Mouse (Mus musculus) cerebellum, adult 2 months (tissue): ENCODE data around the gene Fkbp7.

Experiments
- CTCF ChIP-seq: fragments of 200-500 bp; IDR thresholded peaks from 2 replicates; pipeline ENCODE4 v1.5.1; 2011; ENCODE audit warnings: low read depth, mild to moderate bottlenecking, control low read depth, low read length, moderate library complexity, borderline replicate concordance; ENCODE audit not compliant: insufficient read depth
- POLR2A ChIP-seq: fragments of 200-500 bp; IDR thresholded peaks from 2 replicates; pipeline ENCODE4 v1.6.1; 2011; ENCODE audit warnings: low read length, control low read depth, borderline replicate concordance; ENCODE audit not compliant: insufficient read depth

DNA sequence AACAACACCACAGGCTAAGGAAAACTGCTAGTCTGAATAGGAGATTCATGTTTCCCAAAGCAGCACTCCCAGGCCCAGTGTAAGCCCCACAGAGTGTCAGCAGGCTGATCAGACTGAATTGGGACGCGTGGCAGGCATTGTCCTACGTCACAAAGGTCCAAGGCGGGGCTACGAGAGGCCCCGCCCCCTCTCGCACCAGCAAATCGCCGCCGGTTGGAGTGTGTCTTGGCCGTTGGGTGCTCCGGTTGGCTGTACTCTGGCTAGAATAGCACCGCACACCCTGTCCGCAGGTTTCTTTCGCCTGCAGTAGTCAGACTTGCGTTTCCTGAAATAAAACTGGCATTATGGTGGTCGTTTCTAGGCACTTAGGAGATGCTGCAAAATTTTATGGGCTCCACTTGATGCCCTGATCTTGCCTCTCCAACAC is at the start of gene Fkbp7:
- no peak for TF ChIP-seq CTCF
- TF ChIP-seq POLR2A: peak; percentile 68; the same call in 1 of the 2 replicates
